Mouse (Mus musculus): Measurements from ENCODE around the gene Gm20716. TPM values are rescaled to one million over a fixed set of nuclear protein-coding genes. Genes with fewer than 3 reads are reported as not detected.
"Not testable (repeated sequence)": the region's sequence is repeated elsewhere in the genome, so short reads cannot be mapped to it uniquely, and the experiment has no call there.

Gm20716 gene
- total RNA-seq, 2 experiments from 2014 or later = 29.4 to 34.4 TPM

GRCm38 (mm10) chr2:168169800-168170113 lies 60.4 kb downstream of the Gm20716 start:
- H3K27ac ChIP-seq = no peak overlapping the region
- no peak for DNase-seq (ENCODE audit: low spot score in 2 of 2)
- TF ChIP-seq CTCF (conservative IDR thresholded peaks at IDR 0.05) = no peak
- peak overlapping the region; percentile 20; the same call in 1 of the 2 replicates for H3K4me3 ChIP-seq

GRCm38 (mm10) chr2:168168892-168169799 lies 61.0 kb downstream of the Gm20716 start:
- DNase-seq (ENCODE audit: low spot score in 2 of 2) = no peak
- H3K27ac ChIP-seq = no peak overlapping the region
- no peak overlapping the region for H3K4me3 ChIP-seq
- no peak for TF ChIP-seq CTCF (conservative IDR thresholded peaks at IDR 0.05)

DNA sequence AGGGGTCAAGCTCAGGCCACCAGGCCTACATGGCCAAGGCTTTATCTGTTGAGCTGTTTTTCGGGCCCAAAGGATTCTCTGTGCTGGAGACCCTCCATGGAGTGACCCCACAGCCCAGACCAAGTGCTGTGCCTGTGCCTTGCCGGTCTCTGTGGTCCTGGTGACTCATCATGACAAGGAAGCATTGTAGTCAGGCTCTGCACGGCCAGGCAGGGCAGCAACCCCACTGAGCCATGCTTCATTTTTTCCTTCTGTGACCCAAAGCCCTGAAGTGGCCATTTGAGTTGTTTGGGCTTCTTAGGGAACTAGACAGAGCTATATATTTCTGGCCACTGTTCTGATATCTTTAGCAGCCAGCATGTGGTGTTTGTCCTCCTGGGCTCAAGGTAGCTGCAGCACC lies 62.4 kb downstream of the Gm20716 start:
- DNase-seq (ENCODE audit: low spot score in 2 of 2) = no peak
- Histone ChIP-seq H3K27ac (no peak overlapping the region), H3K4me3 (no peak overlapping the region)
- no peak for TF ChIP-seq CTCF (conservative IDR thresholded peaks at IDR 0.05)

- no peak overlapping the region for H3K27ac ChIP-seq
- TF ChIP-seq CTCF (conservative IDR thresholded peaks at IDR 0.05) = no peak
- no peak for DNase-seq (ENCODE audit: low spot score in 2 of 2)
- no peak overlapping the region for H3K4me3 ChIP-seq
Measured at GRCm38 (mm10) chr2:168166750-168167460, 63.3 kb downstream of the Gm20716 start.

DNA sequence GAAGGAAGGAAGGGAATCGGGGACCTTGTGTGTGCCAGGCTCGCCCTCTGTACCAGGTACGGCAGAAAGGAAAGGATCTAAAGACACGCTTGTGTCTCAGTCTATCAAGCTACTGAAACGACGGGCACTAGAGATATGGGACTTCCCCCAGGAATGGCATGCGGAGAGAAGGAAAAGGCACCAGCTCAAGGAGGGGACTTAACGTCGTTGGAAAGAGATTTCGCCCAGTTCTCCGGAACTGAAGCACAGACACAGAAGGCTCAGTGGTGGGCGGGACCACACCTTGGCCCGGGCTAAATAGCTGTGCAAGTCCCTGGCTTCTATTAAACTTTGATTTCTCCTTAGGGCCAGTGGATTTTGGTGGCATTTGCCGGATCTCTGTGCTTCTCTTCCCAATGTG lies 68.2 kb downstream of the Gm20716 start:
- DNase-seq (ENCODE audit: low spot score in 2 of 2) = no peak
- H3K4me3 ChIP-seq = no peak overlapping the region
- no peak overlapping the region for H3K27ac ChIP-seq
- TF ChIP-seq CTCF (conservative IDR thresholded peaks at IDR 0.05) = no peak

- no peak for DNase-seq (ENCODE audit: low spot score in 2 of 2)
- Histone ChIP-seq H3K27ac (no peak overlapping the region), H3K4me3 (no peak overlapping the region; the same call in 1 of the 2 replicates)
- no peak for TF ChIP-seq CTCF (conservative IDR thresholded peaks at IDR 0.05)
Measured at GRCm38 (mm10) chr2:168161514-168161971, 68.6 kb downstream of the Gm20716 start.

GRCm38 (mm10) chr2:168160370-168160930 lies 69.7 kb downstream of the Gm20716 start:
- no peak for DNase-seq (ENCODE audit: low spot score in 2 of 2)
- H3K27ac ChIP-seq = no peak overlapping the region
- no peak for TF ChIP-seq CTCF (conservative IDR thresholded peaks at IDR 0.05)
- no peak overlapping the region for H3K4me3 ChIP-seq

GRCm38 (mm10) chr2:168158911-168159711 lies 71.1 kb downstream of the Gm20716 start:
- Histone ChIP-seq H3K4me3 (peak overlapping the region; percentile 33; the same call in 1 of the 2 replicates), H3K27ac (no peak overlapping the region)
- TF ChIP-seq CTCF (conservative IDR thresholded peaks at IDR 0.05) = no peak
- DNase-seq (ENCODE audit: low spot score in 2 of 2) = no peak

DNA sequence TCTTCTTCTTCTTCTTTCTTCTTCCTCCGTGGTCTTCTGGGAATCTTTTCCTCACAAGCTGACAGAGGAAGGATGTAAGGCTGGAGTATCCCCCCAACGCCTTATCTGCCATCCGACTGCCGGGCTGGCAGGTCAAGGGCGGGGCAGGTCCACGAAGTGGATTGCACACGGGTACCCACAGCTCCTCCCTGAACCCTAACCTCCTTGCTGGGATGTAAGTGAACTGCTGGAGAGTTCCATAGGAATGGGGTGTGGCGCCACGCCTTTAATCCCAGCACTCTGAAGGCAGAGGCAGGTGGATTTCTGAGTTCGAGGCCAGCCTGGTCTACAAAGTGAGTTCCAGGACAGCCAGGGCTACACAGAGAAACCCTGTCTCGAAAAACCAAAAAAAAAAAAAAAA lies 72.2 kb downstream of the Gm20716 start:
- not testable (repeated sequence) for H3K4me3 ChIP-seq; H3K27ac ChIP-seq; DNase-seq (ENCODE audit: low spot score in 2 of 2)

GRCm38 (mm10) chr2:168156361-168156760 lies 73.8 kb downstream of the Gm20716 start:
- no peak overlapping the region for H3K27ac ChIP-seq
- no peak overlapping the region for H3K4me3 ChIP-seq
- no peak for TF ChIP-seq CTCF (conservative IDR thresholded peaks at IDR 0.05)
- DNase-seq (ENCODE audit: low spot score in 2 of 2) = no peak

GRCm38 (mm10) chr2:168155666-168156065 lies 74.5 kb downstream of the Gm20716 start:
- TF ChIP-seq CTCF (conservative IDR thresholded peaks at IDR 0.05) = no peak
- DNase-seq (ENCODE audit: low spot score in 2 of 2) = no peak
- Histone ChIP-seq H3K4me3 (no peak overlapping the region), H3K27ac (no peak overlapping the region)

GRCm38 (mm10) chr2:168154090-168154881 lies 75.9 kb downstream of the Gm20716 start:
- Histone ChIP-seq H3K27ac (peak overlapping the region; percentile 51; the same call in 1 of the 2 replicates), H3K4me3 (no peak overlapping the region; the same call in 1 of the 2 replicates)
- peak; percentile 58 to 69 for DNase-seq (ENCODE audit: low spot score in 2 of 2)
- TF ChIP-seq CTCF (conservative IDR thresholded peaks at IDR 0.05) = peak; percentile 79

Data from layer of hippocampus, adult 2 months (tissue).